Mouse (Mus musculus): Measurements from ENCODE around the gene Zbtb34. TPM values are rescaled to one million over a fixed set of nuclear protein-coding genes. Genes with fewer than 3 reads are reported as not detected.

The Zbtb34 gene
- polyA plus RNA-seq, 1 experiment from 2014 or later: 6.0 TPM

- Histone ChIP-seq H3K9ac (ENCODE audit: low read length) (no peak overlapping the region), H3K36me3 (ENCODE audit: control insufficient read depth, insufficient read depth, low read length) (peaks cover 52% of the 10 kb centered on the region), H3K27ac (ENCODE audit: low read depth) (no peak overlapping the region), H3K9me3 (ENCODE audit: control insufficient read depth, low read length) (no peaks in the 10 kb centered on the region), H3K4me3 (ENCODE audit: low read depth, low read length) (no peak overlapping the region), H3K4me1 (replicated peaks; ENCODE audit: control insufficient read depth, insufficient read depth, low read length) (peaks cover 13% of the 10 kb centered on the region), H3K4me2 (ENCODE audit: low read length) (no peak overlapping the region), H3K27me3 (replicated peaks; ENCODE audit: control insufficient read depth, insufficient read depth, low read length) (no peaks in the 10 kb centered on the region)
- DNase-seq (ENCODE audit: low spot score) (no peak), ATAC-seq (replicated peaks; ENCODE audit: low FRiP score, low TSS enrichment, low read depth) (no peak)
- WGBS: 86% methylated on average over 7 of the region's 7 CpGs
These were observed 30.9 kb upstream of the Zbtb34 start for GRCm38 (mm10) chr2:33462066-33462465.

- no peak overlapping the region for H3K27ac ChIP-seq (ENCODE audit: low read depth)
- H3K9ac ChIP-seq (ENCODE audit: low read length): no peak overlapping the region
- WGBS: 89% methylated on average over 1 of the region's 1 CpGs
- H3K9me3 ChIP-seq (ENCODE audit: control insufficient read depth, low read length): no peaks in the 10 kb centered on the region
- H3K36me3 ChIP-seq (ENCODE audit: control insufficient read depth, insufficient read depth, low read length): peaks cover 58% of the 10 kb centered on the region
- DNase-seq (ENCODE audit: low spot score) (no peak), ATAC-seq (replicated peaks; ENCODE audit: low FRiP score, low TSS enrichment, low read depth) (no peak)
- H3K27me3 ChIP-seq (replicated peaks; ENCODE audit: control insufficient read depth, insufficient read depth, low read length): no peaks in the 10 kb centered on the region
- H3K4me1 ChIP-seq (replicated peaks; ENCODE audit: control insufficient read depth, insufficient read depth, low read length): peaks cover 5% of the 10 kb centered on the region; the same call in 1 of the 2 replicates
- no peak overlapping the region for H3K4me2 ChIP-seq (ENCODE audit: low read length)
- H3K4me3 ChIP-seq (ENCODE audit: low read depth, low read length): no peak overlapping the region
These were observed 29.9 kb upstream of the Zbtb34 start for GRCm38 (mm10) chr2:33461066-33461465.

GRCm38 (mm10) chr2:33459660-33460059 lies 28.5 kb upstream of the Zbtb34 start:
- Histone ChIP-seq H3K4me1 (replicated peaks; ENCODE audit: control insufficient read depth, insufficient read depth, low read length) (no peaks in the 10 kb centered on the region), H3K27ac (ENCODE audit: low read depth) (no peak overlapping the region), H3K4me3 (ENCODE audit: low read depth, low read length) (no peak overlapping the region), H3K36me3 (ENCODE audit: control insufficient read depth, insufficient read depth, low read length) (peaks cover 66% of the 10 kb centered on the region), H3K4me2 (ENCODE audit: low read length) (no peak overlapping the region), H3K9ac (ENCODE audit: low read length) (no peak overlapping the region), H3K9me3 (ENCODE audit: control insufficient read depth, low read length) (no peaks in the 10 kb centered on the region), H3K27me3 (replicated peaks; ENCODE audit: control insufficient read depth, insufficient read depth, low read length) (no peaks in the 10 kb centered on the region)
- DNase-seq (ENCODE audit: low spot score) (no peak), ATAC-seq (replicated peaks; ENCODE audit: low FRiP score, low TSS enrichment, low read depth) (no peak)
- 82% methylated on average over 4 of the region's 4 CpGs for WGBS

GRCm38 (mm10) chr2:33456696-33457095 lies 25.6 kb upstream of the Zbtb34 start:
- Histone ChIP-seq H3K27me3 (replicated peaks; ENCODE audit: control insufficient read depth, insufficient read depth, low read length) (no peaks in the 10 kb centered on the region), H3K9ac (ENCODE audit: low read length) (no peak overlapping the region), H3K4me1 (replicated peaks; ENCODE audit: control insufficient read depth, insufficient read depth, low read length) (no peaks in the 10 kb centered on the region), H3K9me3 (ENCODE audit: control insufficient read depth, low read length) (no peaks in the 10 kb centered on the region), H3K27ac (ENCODE audit: low read depth) (no peak overlapping the region), H3K4me2 (ENCODE audit: low read length) (no peak overlapping the region), H3K36me3 (ENCODE audit: control insufficient read depth, insufficient read depth, low read length) (peaks cover 71% of the 10 kb centered on the region), H3K4me3 (ENCODE audit: low read depth, low read length) (no peak overlapping the region)
- no peak for ATAC-seq (replicated peaks; ENCODE audit: low FRiP score, low TSS enrichment, low read depth)
- no peak for DNase-seq (ENCODE audit: low spot score)
- 70% methylated on average over 3 of the region's 3 CpGs for WGBS

GRCm38 (mm10) chr2:33456242-33456641 lies 25.1 kb upstream of the Zbtb34 start:
- no peak overlapping the region for H3K4me2 ChIP-seq (ENCODE audit: low read length)
- H3K27ac ChIP-seq (ENCODE audit: low read depth): no peak overlapping the region
- no peaks in the 10 kb centered on the region for H3K9me3 ChIP-seq (ENCODE audit: control insufficient read depth, low read length)
- H3K36me3 ChIP-seq (ENCODE audit: control insufficient read depth, insufficient read depth, low read length): peaks cover 71% of the 10 kb centered on the region
- DNase-seq (ENCODE audit: low spot score) (no peak), ATAC-seq (replicated peaks; ENCODE audit: low FRiP score, low TSS enrichment, low read depth) (no peak)
- no peaks in the 10 kb centered on the region for H3K4me1 ChIP-seq (replicated peaks; ENCODE audit: control insufficient read depth, insufficient read depth, low read length)
- H3K9ac ChIP-seq (ENCODE audit: low read length): no peak overlapping the region
- 94% methylated on average over 5 of the region's 5 CpGs for WGBS
- H3K27me3 ChIP-seq (replicated peaks; ENCODE audit: control insufficient read depth, insufficient read depth, low read length): no peaks in the 10 kb centered on the region
- H3K4me3 ChIP-seq (ENCODE audit: low read depth, low read length): no peak overlapping the region

GRCm38 (mm10) chr2:33455350-33455749 lies 24.2 kb upstream of the Zbtb34 start:
- Histone ChIP-seq H3K9ac (ENCODE audit: low read length) (no peak overlapping the region), H3K27me3 (replicated peaks; ENCODE audit: control insufficient read depth, insufficient read depth, low read length) (no peaks in the 10 kb centered on the region), H3K4me2 (ENCODE audit: low read length) (no peak overlapping the region), H3K36me3 (ENCODE audit: control insufficient read depth, insufficient read depth, low read length) (peaks cover 71% of the 10 kb centered on the region), H3K9me3 (ENCODE audit: control insufficient read depth, low read length) (no peaks in the 10 kb centered on the region), H3K4me1 (replicated peaks; ENCODE audit: control insufficient read depth, insufficient read depth, low read length) (no peaks in the 10 kb centered on the region), H3K4me3 (ENCODE audit: low read depth, low read length) (no peak overlapping the region), H3K27ac (ENCODE audit: low read depth) (no peak overlapping the region)
- 86% methylated on average over 3 of the region's 3 CpGs for WGBS
- ATAC-seq (replicated peaks; ENCODE audit: low FRiP score, low TSS enrichment, low read depth) (no peak), DNase-seq (ENCODE audit: low spot score) (no peak)

- no peak overlapping the region for H3K27ac ChIP-seq (ENCODE audit: low read depth)
- H3K4me1 ChIP-seq (replicated peaks; ENCODE audit: control insufficient read depth, insufficient read depth, low read length): no peaks in the 10 kb centered on the region
- H3K36me3 ChIP-seq (ENCODE audit: control insufficient read depth, insufficient read depth, low read length): peaks cover 68% of the 10 kb centered on the region
- ATAC-seq (replicated peaks; ENCODE audit: low FRiP score, low TSS enrichment, low read depth) (no peak), DNase-seq (ENCODE audit: low spot score) (no peak)
- H3K4me3 ChIP-seq (ENCODE audit: low read depth, low read length): no peak overlapping the region
- no peaks in the 10 kb centered on the region for H3K27me3 ChIP-seq (replicated peaks; ENCODE audit: control insufficient read depth, insufficient read depth, low read length)
- 92% methylated on average over 8 of the region's 8 CpGs for WGBS
- no peaks in the 10 kb centered on the region for H3K9me3 ChIP-seq (ENCODE audit: control insufficient read depth, low read length)
- no peak overlapping the region for H3K9ac ChIP-seq (ENCODE audit: low read length)
- no peak overlapping the region for H3K4me2 ChIP-seq (ENCODE audit: low read length)
These were observed 23.7 kb upstream of the Zbtb34 start for GRCm38 (mm10) chr2:33454816-33455215.

- no peak overlapping the region for H3K4me2 ChIP-seq (ENCODE audit: low read length)
- no peak overlapping the region for H3K9ac ChIP-seq (ENCODE audit: low read length)
- no peaks in the 10 kb centered on the region for H3K9me3 ChIP-seq (ENCODE audit: control insufficient read depth, low read length)
- peaks cover 71% of the 10 kb centered on the region for H3K36me3 ChIP-seq (ENCODE audit: control insufficient read depth, insufficient read depth, low read length)
- 91% methylated on average over 3 of the region's 3 CpGs for WGBS
- no peak overlapping the region for H3K4me3 ChIP-seq (ENCODE audit: low read depth, low read length)
- ATAC-seq (replicated peaks; ENCODE audit: low FRiP score, low TSS enrichment, low read depth) (no peak), DNase-seq (ENCODE audit: low spot score) (no peak)
- H3K4me1 ChIP-seq (replicated peaks; ENCODE audit: control insufficient read depth, insufficient read depth, low read length): no peaks in the 10 kb centered on the region
- no peaks in the 10 kb centered on the region for H3K27me3 ChIP-seq (replicated peaks; ENCODE audit: control insufficient read depth, insufficient read depth, low read length)
- H3K27ac ChIP-seq (ENCODE audit: low read depth): no peak overlapping the region
These were observed 22.4 kb upstream of the Zbtb34 start for GRCm38 (mm10) chr2:33453476-33453875.

GRCm38 (mm10) chr2:33452721-33453120 lies 21.6 kb upstream of the Zbtb34 start:
- ATAC-seq (replicated peaks; ENCODE audit: low FRiP score, low TSS enrichment, low read depth): no peak
- peaks cover 71% of the 10 kb centered on the region for H3K36me3 ChIP-seq (ENCODE audit: control insufficient read depth, insufficient read depth, low read length)
- no peak overlapping the region for H3K4me2 ChIP-seq (ENCODE audit: low read length)
- H3K9ac ChIP-seq (ENCODE audit: low read length): no peak overlapping the region
- H3K4me3 ChIP-seq (ENCODE audit: low read depth, low read length): no peak overlapping the region
- no peaks in the 10 kb centered on the region for H3K4me1 ChIP-seq (replicated peaks; ENCODE audit: control insufficient read depth, insufficient read depth, low read length)
- no peak for DNase-seq (ENCODE audit: low spot score)
- H3K9me3 ChIP-seq (ENCODE audit: control insufficient read depth, low read length): no peaks in the 10 kb centered on the region
- WGBS: 84% methylated on average over 5 of the region's 5 CpGs
- no peak overlapping the region for H3K27ac ChIP-seq (ENCODE audit: low read depth)
- H3K27me3 ChIP-seq (replicated peaks; ENCODE audit: control insufficient read depth, insufficient read depth, low read length): no peaks in the 10 kb centered on the region
